Mouse (Mus musculus) thymus, adult 2 months (tissue): ENCODE results near the gene Scube3. TPM values are rescaled to one million over a fixed set of nuclear protein-coding genes. Genes with fewer than 3 reads are reported as not detected.

Experiments
- DNase-seq: peaks from one replicate; pipeline ENCODE4 v3.0.0; 2021
- H3K27ac ChIP-seq: fragments of 200-500 bp; 2 replicates; pipeline ENCODE4 v1.5.1; 2012; ENCODE audit warnings: low read length, control low read depth; ENCODE audit not compliant: control insufficient read depth, insufficient read depth
- H3K27me3 ChIP-seq: fragments of 200-500 bp; 2 replicates; pipeline ENCODE4 v1.6.1; 2012; ENCODE audit warnings: mild to moderate bottlenecking, low read length, moderate library complexity, mixed read lengths; ENCODE audit not compliant: control insufficient read depth, insufficient read depth
- H3K36me3 ChIP-seq: fragments of 200-500 bp; 2 replicates; pipeline ENCODE4 v1.6.1; 2012; ENCODE audit warnings: mild to moderate bottlenecking, low read length, moderate library complexity; ENCODE audit not compliant: control insufficient read depth, insufficient read depth
- H3K4me1 ChIP-seq: fragments of 200-500 bp; replicated peaks from 2 replicates; pipeline ENCODE4 v1.6.1; 2012; ENCODE audit warnings: low read length; ENCODE audit not compliant: control insufficient read depth, insufficient read depth
- H3K4me3 ChIP-seq: fragments of 200-500 bp; 2 replicates; pipeline ENCODE4 v1.5.1; 2012; ENCODE audit warnings: mild to moderate bottlenecking, low read length, control low read depth, moderate library complexity; ENCODE audit not compliant: control insufficient read depth, insufficient read depth
- CTCF ChIP-seq: fragments of 200-500 bp; IDR thresholded peaks from 2 replicates; pipeline ENCODE4 v1.5.1; 2012; ENCODE audit warnings: mild to moderate bottlenecking, control low read depth, low read length, moderate library complexity, borderline replicate concordance; ENCODE audit not compliant: control insufficient read depth, poor library complexity, insufficient read depth; ENCODE audit errors: extremely low read depth
- POLR2A ChIP-seq: fragments of 200-500 bp; IDR thresholded peaks from 2 replicates; pipeline ENCODE4 v1.6.1; 2012; ENCODE audit warnings: mild to moderate bottlenecking, low read length, control low read depth, moderate library complexity; ENCODE audit not compliant: control insufficient read depth, poor library complexity, insufficient read depth; ENCODE audit errors: extremely low read depth
- WGBS: fragments of 180-500 bp; shearing (Covaris S2); methylation state at CpG from one replicate; pipeline ENCODE4 v1.1.7; 2018; 5-methylcytosine and 5-hydroxymethylcytosine counted together
- polyA plus RNA-seq: library from polyadenylated mRNA; depleted of rRNA; stranded (reverse); fragments of >200 nt; gene quantifications from 2 replicates; pipeline ENCODE4 v1.2.3, GENCODE M21; 2012

Scube3 gene
- polyA plus RNA-seq, 1 experiment, result 1.6 TPM

DNA sequence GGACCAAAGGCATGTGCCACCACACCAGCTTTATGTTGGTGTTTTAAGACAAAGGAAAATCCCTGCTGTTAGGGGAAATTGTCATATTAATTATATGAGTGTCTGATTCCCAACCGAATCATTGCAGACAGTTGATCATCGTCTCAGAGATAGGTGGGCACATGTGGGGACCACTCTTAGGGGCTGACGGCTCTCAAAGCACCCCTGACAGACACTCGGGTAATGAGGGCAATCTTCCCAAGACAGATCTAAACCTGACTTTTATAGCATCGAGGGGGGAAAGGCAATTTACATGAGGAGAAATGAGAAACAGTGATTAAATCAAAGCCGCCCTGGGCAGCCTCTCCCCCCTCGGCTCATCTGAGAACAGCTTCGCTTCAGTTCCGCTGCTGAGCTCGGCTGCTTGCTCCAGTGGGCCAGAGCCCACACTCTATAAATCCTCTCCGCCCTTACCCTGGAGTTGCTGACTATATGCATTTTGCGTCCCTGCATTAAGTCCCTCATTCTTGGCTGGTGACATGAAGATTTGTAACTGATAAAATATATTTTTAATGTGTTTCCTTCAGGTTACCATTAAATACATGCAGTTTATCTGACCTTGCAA, 40.6 kb upstream of the Scube3 start:
- Histone ChIP-seq H3K27ac (no peak overlapping the region), H3K4me1 (peaks cover under 1% of the 10 kb centered on the region; the same call in 1 of the 2 replicates), H3K36me3 (no peaks in the 10 kb centered on the region), H3K27me3 (no peaks in the 10 kb centered on the region), H3K4me3 (no peak overlapping the region)
- WGBS, result 85% methylated on average over 12 of the region's 12 CpGs
- TF ChIP-seq CTCF, result no peak
- TF ChIP-seq POLR2A, result no peak
- DNase-seq, result no peak

DNA sequence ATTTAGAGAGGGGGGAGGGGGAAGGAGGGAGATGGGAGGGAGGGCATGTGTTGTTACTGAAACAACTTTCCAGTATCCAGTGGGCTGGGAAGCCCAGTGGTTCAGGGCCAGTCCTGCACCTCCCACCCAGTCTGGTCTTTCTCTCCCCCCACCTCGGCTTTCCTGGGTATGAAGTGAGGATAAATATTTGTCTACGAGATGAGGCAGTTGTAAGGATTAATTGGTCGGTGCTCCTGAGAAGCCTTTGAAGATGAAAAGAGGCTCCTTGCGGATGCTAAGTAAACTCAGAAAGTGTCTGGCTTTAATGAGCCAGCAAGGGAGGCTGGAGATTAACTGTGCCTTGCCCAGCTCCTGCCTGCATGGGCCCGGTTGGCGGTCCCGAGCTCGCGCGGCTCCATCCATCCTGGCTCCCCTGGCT, 40.0 kb upstream of the Scube3 start:
- peaks cover 6% of the 10 kb centered on the region for H3K4me1 ChIP-seq
- no peak overlapping the region for H3K27ac ChIP-seq
- DNase-seq, result no peak
- no peaks in the 10 kb centered on the region for H3K36me3 ChIP-seq
- 93% methylated on average over 10 of the region's 10 CpGs for WGBS
- H3K4me3 ChIP-seq, result no peak overlapping the region
- no peaks in the 10 kb centered on the region for H3K27me3 ChIP-seq
- no peak for TF ChIP-seq POLR2A
- TF ChIP-seq CTCF, result no peak

DNA sequence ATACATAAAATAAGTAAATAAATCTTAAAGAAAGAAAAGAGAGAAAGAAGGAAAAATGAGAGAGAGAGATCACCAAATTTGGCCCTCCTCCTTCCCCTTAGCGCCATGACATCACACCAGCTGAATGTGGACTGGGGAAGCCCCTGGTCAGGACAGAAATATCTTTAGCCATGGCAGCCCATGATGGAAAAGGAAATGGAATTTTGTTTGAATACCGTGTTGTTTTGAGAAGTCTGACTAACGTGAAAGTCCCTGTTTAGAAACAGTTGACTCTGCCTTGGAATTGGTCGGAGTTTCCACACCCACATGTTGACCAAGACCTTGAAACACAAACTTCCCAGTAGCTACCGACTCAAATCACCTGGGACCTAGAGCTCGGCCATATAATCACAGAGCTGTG, 37.5 kb upstream of the Scube3 start:
- Histone ChIP-seq H3K27me3 (no peaks in the 10 kb centered on the region), H3K4me1 (peaks cover 9% of the 10 kb centered on the region), H3K36me3 (no peaks in the 10 kb centered on the region), H3K4me3 (no peak overlapping the region), H3K27ac (no peak overlapping the region)
- no peak for DNase-seq
- TF ChIP-seq CTCF (no peak), POLR2A (no peak)
- WGBS, result 95% methylated on average over 6 of the region's 6 CpGs

DNA sequence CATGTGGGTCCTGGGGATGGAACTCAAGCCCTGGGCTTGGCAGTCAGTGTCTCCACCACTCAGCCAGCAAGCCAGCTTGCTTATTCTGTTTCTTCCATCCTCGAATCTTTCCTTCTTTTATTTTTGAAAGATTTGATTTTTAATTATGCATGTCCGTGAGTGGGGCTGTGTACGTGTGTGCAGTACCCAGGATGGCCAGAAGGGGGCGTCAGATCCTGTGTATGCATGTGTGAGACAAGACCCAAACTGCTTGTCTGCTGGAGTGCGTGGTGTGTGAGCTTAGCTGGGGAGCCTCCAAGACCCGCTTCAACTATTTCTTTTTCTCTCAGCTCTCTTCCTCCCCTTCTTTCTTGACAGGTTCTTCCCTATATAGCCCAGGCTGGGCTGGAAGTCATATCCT, 35.6 kb upstream of the Scube3 start:
- Histone ChIP-seq H3K27me3 (no peaks in the 10 kb centered on the region), H3K27ac (no peak overlapping the region), H3K4me3 (no peak overlapping the region), H3K4me1 (peaks cover 9% of the 10 kb centered on the region), H3K36me3 (no peaks in the 10 kb centered on the region)
- WGBS, result 82% methylated on average over 6 of the region's 6 CpGs
- TF ChIP-seq POLR2A (no peak), CTCF (peak; percentile 64; the same call in 1 of the 2 replicates)
- DNase-seq, result peak; percentile 16

DNA sequence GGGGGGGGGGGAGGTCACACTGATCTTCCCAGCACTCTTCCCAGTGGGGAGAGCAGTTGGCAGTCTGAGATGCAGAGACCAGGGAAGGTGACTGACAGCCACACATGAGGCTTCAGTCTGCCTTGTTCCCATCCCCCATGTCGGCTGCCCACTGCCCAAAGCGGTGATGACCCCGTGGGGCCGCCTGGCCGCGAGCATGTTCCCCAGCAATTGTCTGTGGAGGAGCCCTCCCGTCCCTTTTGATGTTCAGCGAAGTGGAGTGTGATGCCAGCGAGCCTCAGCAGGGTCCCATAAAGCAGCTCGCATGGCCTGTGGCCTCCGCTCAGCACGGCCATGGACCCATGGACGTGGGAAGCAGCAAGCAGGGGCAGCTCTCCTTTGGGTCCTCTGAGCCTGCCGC, 34.7 kb upstream of the Scube3 start:
- no peaks in the 10 kb centered on the region for H3K36me3 ChIP-seq
- H3K27ac ChIP-seq, result no peak overlapping the region
- DNase-seq, result no peak
- 62% methylated on average over 14 of the region's 14 CpGs for WGBS
- H3K27me3 ChIP-seq, result no peaks in the 10 kb centered on the region
- H3K4me1 ChIP-seq, result peaks cover 9% of the 10 kb centered on the region
- H3K4me3 ChIP-seq, result no peak overlapping the region
- no peak for TF ChIP-seq POLR2A
- no peak for TF ChIP-seq CTCF

DNA sequence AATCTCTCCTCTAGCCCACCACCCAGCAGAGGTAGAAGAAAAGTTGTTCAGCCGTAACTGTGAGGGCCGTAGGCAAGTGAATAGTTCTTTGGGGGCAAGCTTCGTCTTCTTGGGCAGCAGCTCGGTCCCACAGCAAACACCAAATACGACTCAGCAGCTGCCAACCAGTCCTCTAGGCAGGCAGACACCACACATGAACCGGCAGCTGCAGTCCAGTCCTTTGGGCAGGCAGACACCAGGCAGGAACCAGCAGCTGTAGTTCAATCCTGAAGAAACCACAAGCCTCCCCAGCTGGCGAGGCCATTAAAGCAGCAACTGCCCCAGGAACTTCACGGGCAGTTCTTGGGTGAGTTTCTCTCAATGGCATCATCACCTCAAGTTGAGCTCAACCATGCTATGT, 29.7 kb upstream of the Scube3 start:
- no peak for DNase-seq
- no peak overlapping the region for H3K4me3 ChIP-seq
- H3K27ac ChIP-seq, result no peak overlapping the region
- TF ChIP-seq POLR2A (no peak), CTCF (no peak)
- no peaks in the 10 kb centered on the region for H3K27me3 ChIP-seq
- no peaks in the 10 kb centered on the region for H3K36me3 ChIP-seq
- H3K4me1 ChIP-seq, result 0 out of 2 replicates have a peak, but pooled peaks cover under 1% of the 10 kb centered on the region
- whole genome bisulfite sequencing, result 90% methylated on average over 8 of the region's 8 CpGs

DNA sequence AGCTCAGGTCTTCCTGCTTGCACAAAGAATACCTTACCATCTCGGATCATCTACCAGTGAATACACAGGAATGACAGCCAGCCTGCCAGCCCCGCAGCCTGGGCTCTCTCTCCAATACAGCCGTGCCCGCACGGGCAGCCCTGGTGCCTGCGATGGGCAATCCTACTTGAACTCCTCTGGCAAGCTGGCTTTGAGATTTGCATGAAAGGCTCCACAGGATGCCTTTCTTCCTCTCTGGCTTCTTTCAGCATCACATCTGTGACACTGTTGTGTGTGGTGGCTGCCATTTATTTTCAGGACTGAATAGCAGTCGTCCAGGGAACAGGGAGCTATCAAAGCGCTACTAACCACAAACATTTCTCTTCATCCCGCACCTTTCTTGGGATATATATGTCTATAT, 25.6 kb upstream of the Scube3 start:
- DNase-seq, result no peak
- Histone ChIP-seq H3K27me3 (no peaks in the 10 kb centered on the region), H3K4me3 (no peak overlapping the region), H3K4me1 (peaks cover 5% of the 10 kb centered on the region), H3K27ac (no peak overlapping the region), H3K36me3 (no peaks in the 10 kb centered on the region)
- WGBS, result 84% methylated on average over 9 of the region's 9 CpGs
- TF ChIP-seq POLR2A, result no peak
- no peak for TF ChIP-seq CTCF
